Mouse (Mus musculus) midbrain, embryonic 16.5 days (tissue): Measurements from ENCODE around the gene Nhp2. TPM values are rescaled to one million over a fixed set of nuclear protein-coding genes. Genes with fewer than 3 reads are reported as not detected.
"Not testable (repeated sequence)": the region's sequence is repeated elsewhere in the genome, so short reads cannot be mapped to it uniquely, and the experiment has no call there.

Experiments used
- ATAC-seq: fragments of 200-750 bp; cut with Nextera tagmentation; 2 replicates; pipeline ENCODE4 v1.8.0; 2017; ENCODE audit warnings: moderate TSS enrichment
- H3K27ac ChIP-seq: fragments of 300-500 bp; sonication (generic); 2 replicates; pipeline ENCODE4 v1.5.1; 2014; ENCODE audit warnings: mild to moderate bottlenecking, low read length, mixed read lengths
- H3K27me3 ChIP-seq: fragments of 300-500 bp; sonication (generic); 2 replicates; pipeline ENCODE4 v1.6.1; 2014; ENCODE audit warnings: low read depth, low read length, mixed read lengths; ENCODE audit not compliant: control insufficient read depth, insufficient read depth
- H3K36me3 ChIP-seq: fragments of 300-500 bp; sonication (generic); 2 replicates; pipeline ENCODE4 v1.6.1; 2014; ENCODE audit warnings: mild to moderate bottlenecking, low read length, moderate library complexity, mixed read lengths; ENCODE audit not compliant: control insufficient read depth, insufficient read depth
- H3K4me1 ChIP-seq: fragments of 300-500 bp; sonication (generic); 2 replicates; pipeline ENCODE4 v1.6.1; 2014; ENCODE audit warnings: mild to moderate bottlenecking, low read length, mixed read lengths; ENCODE audit not compliant: control insufficient read depth, insufficient read depth
- H3K4me2 ChIP-seq: fragments of 300-500 bp; sonication (generic); 2 replicates; pipeline ENCODE4 v1.6.1; 2014; ENCODE audit warnings: mild to moderate bottlenecking, low read length, mixed read lengths
- H3K4me3 ChIP-seq: fragments of 300-500 bp; sonication (generic); 2 replicates; pipeline ENCODE4 v1.5.1; 2014; ENCODE audit warnings: low read depth, mild to moderate bottlenecking, low read length, moderate library complexity, mixed read lengths
- H3K9ac ChIP-seq: fragments of 300-500 bp; sonication (generic); 2 replicates; pipeline ENCODE4 v1.6.1; 2014; ENCODE audit warnings: low read depth, low read length, mixed read lengths
- H3K9me3 ChIP-seq: fragments of 300-500 bp; sonication (generic); replicated peaks from 2 replicates; pipeline ENCODE4 v1.6.1; 2014; ENCODE audit warnings: mild to moderate bottlenecking, low read length, mixed read lengths; ENCODE audit not compliant: control insufficient read depth, poor library complexity, severe bottlenecking
- WGBS: fragments of 180-500 bp; shearing (Covaris S2); extraction: QIAGEN DNeasy Blood & Tissue Kit; methylation state at CpG from one replicate; pipeline ENCODE4 v1.1.7; 2014; 5-methylcytosine and 5-hydroxymethylcytosine counted together
- polyA plus RNA-seq: library from polyadenylated mRNA; unstranded; fragments of >200 nt; fragmentation: Nextera tagmentation; extraction: Ambion mirVana; gene quantifications from 2 replicates; pipeline ENCODE4 v1.2.1, GENCODE M21; 2015

Gene Nhp2
- polyA plus RNA-seq, 1 experiment from 2014 or later = 83.7 TPM

DNA sequence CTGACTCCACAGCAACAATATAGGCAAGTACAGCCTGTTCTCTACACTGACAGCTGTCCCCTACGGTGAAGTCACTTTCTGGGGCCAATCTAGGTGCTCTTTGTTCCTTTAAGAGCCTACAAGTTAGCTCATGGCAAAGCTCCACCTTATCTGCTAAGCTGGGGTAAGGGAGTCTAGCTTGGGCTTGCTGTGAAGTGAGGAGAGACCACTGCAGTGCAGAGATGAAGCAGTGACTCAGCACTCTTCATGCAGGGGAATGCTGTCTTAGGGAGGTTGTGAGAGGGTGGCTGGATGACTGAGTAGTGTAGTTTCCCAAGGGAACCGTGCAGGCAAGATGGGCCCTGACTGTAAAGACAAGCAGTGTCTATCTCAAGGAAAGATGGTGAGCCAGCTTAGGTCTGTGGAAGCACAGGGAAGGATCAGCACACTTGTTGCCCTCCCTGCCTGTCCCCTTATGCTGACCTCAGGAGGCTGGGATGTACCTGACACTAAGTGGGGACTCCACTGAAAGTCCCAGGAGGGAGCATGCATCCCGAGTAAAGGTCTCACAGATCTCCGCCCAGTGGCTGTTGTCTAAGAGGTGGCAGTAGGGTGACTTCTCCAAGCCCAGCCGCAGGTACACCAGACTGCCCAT, 5.8 kb downstream of the Nhp2 start:
- Histone ChIP-seq H3K36me3 (peaks cover 27% of the 10 kb centered on the region), H3K27ac (no peak overlapping the region), H3K4me1 (peaks cover 10% of the 10 kb centered on the region), H3K27me3 (no peaks in the 10 kb centered on the region), H3K9ac (no peak overlapping the region), H3K4me2 (no peak overlapping the region), H3K4me3 (no peak overlapping the region), H3K9me3 (no peaks in the 10 kb centered on the region)
- 85% methylated on average over 5 of the region's 5 CpGs for WGBS
- no peak for ATAC-seq

- H3K9ac ChIP-seq = no peak overlapping the region
- H3K27ac ChIP-seq = no peak overlapping the region
- H3K4me2 ChIP-seq = no peak overlapping the region
- H3K4me3 ChIP-seq = no peak overlapping the region
- ATAC-seq = no peak
- H3K36me3 ChIP-seq = peaks cover 27% of the 10 kb centered on the region
- WGBS = 94% methylated on average over 9 of the region's 9 CpGs
- H3K27me3 ChIP-seq = no peaks in the 10 kb centered on the region
- H3K4me1 ChIP-seq = no peaks in the 10 kb centered on the region
- H3K9me3 ChIP-seq = no peaks in the 10 kb centered on the region
These were observed 7.9 kb downstream of the Nhp2 start for GRCm38 (mm10) chr11:51627425-51627824.

GRCm38 (mm10) chr11:51627907-51628306, 8.4 kb downstream of the Nhp2 start:
- Histone ChIP-seq H3K36me3 (peaks cover 22% of the 10 kb centered on the region), H3K4me1 (no peaks in the 10 kb centered on the region), H3K27ac (no peak overlapping the region), H3K9me3 (no peaks in the 10 kb centered on the region), H3K4me3 (no peak overlapping the region), H3K27me3 (no peaks in the 10 kb centered on the region), H3K4me2 (no peak overlapping the region), H3K9ac (no peak overlapping the region)
- WGBS = 89% methylated on average over 8 of the region's 8 CpGs
- no peak for ATAC-seq

DNA sequence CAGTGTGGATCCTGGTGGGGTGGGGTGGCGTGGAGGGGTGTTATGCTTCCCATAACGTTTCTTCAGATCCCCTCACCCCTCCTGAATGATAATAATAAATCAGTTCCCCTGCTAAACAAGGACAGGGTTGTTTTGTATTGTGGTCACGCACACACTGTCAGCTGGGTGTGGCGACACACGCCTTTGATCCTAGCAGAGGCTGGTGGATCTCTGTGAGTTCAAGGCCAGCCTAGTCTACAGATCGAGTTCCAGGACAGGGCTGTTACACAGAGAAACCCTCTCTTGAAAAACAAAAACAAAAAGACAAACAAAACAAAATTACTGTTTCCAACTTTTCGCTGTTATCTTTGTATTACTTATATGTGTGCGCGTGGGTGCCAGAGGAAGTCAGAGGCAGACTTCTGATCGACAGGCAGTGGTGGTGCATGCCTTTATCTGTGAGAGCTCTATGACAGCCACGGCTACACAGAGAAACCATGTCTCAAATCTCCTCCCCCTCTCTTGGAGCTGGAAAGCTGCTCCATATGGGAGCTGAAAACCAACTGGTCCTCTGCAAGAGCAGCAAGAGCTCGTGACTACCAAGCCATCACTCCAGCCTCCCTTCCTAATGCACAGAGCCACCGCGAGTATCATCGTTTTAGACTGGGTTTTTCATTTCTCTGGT, 10.2 kb downstream of the Nhp2 start:
- H3K9me3 ChIP-seq = no peaks in the 10 kb centered on the region
- H3K36me3 ChIP-seq = peaks cover 8% of the 10 kb centered on the region
- peaks cover 4% of the 10 kb centered on the region for H3K4me1 ChIP-seq
- no peak overlapping the region for H3K9ac ChIP-seq
- H3K27me3 ChIP-seq = no peaks in the 10 kb centered on the region
- no peak overlapping the region for H3K4me3 ChIP-seq
- H3K27ac ChIP-seq = no peak overlapping the region
- WGBS = 85% methylated on average over 15 of the region's 15 CpGs
- no peak for ATAC-seq
- no peak overlapping the region for H3K4me2 ChIP-seq

- Histone ChIP-seq H3K27me3 (no peaks in the 10 kb centered on the region), H3K27ac (no peak overlapping the region), H3K36me3 (no peaks in the 10 kb centered on the region), H3K9ac (no peak overlapping the region), H3K4me2 (no peak overlapping the region), H3K9me3 (no peaks in the 10 kb centered on the region), H3K4me1 (peaks cover 15% of the 10 kb centered on the region), H3K4me3 (no peak overlapping the region)
- 87% methylated on average over 6 of the region's 6 CpGs for WGBS
- no peak for ATAC-seq
These were observed 12.7 kb downstream of the Nhp2 start for GRCm38 (mm10) chr11:51632130-51632753.

- H3K4me2 ChIP-seq, H3K9me3 ChIP-seq, H3K36me3 ChIP-seq, H3K27me3 ChIP-seq, ATAC-seq, H3K4me3 ChIP-seq, H3K27ac ChIP-seq, H3K9ac ChIP-seq: not testable (repeated sequence)
- H3K4me1 ChIP-seq = peaks cover 15% of the 10 kb centered on the region
- 94% methylated on average over 7 of the region's 7 CpGs for WGBS
These were observed 13.7 kb downstream of the Nhp2 start for GRCm38 (mm10) chr11:51633200-51633599.

DNA sequence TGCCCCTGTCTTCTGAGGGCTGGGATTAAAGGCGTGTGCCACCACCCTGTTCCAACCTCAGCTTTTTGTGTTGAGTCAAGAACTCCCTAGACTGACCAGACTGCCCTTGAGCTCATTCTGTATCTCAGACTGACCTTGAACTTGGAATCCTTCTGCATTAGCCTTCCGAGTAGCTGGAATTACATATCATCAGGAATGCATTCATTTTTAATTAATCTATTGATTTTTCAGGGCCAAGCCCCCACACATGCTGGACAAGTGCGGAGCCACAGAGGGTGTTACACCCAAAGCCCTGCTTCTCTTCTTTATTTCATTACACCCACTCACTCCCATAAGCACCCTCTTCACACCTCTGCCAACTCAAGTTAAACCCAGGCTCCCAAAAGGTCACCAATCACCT, 14.2 kb downstream of the Nhp2 start:
- 90% methylated on average over 3 of the region's 3 CpGs for WGBS
- H3K36me3 ChIP-seq = no peaks in the 10 kb centered on the region
- no peak for ATAC-seq

DNA sequence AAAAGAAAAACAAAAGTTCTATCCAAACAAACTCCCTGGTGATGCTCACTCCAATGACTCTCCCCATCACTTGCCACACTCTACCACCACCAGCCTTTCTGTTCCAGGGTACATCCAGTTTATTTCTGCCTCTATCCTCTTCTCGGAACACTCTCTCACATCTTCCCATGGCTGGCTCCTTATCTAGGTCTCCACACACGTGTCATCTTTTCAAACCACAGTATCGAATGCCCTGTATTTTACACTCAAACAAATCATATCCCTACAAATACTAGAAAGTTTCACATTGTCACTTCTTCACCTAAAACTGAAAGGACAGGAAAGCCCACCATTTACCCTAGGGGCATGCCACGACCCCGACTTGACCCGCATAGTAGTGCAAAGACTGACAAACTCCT, 15.6 kb downstream of the Nhp2 start:
- Histone ChIP-seq H3K27me3 (no peaks in the 10 kb centered on the region), H3K36me3 (no peaks in the 10 kb centered on the region), H3K9me3 (no peaks in the 10 kb centered on the region), H3K27ac (peak overlapping the region; percentile 79), H3K4me3 (peak overlapping the region; percentile 75), H3K4me1 (peaks cover 15% of the 10 kb centered on the region), H3K9ac (peak overlapping the region; percentile 82), H3K4me2 (peak overlapping the region; percentile 78)
- 17% methylated on average over 6 of the region's 6 CpGs for WGBS
- ATAC-seq = peak; percentile 2; the same call in 1 of the 2 replicates

More for the DNA sequence above, 14.2 kb downstream of the Nhp2 start:
- peaks cover 15% of the 10 kb centered on the region for H3K4me1 ChIP-seq
- H3K27ac ChIP-seq = no peak overlapping the region
- no peak overlapping the region for H3K9ac ChIP-seq
- H3K27me3 ChIP-seq = no peaks in the 10 kb centered on the region
- H3K4me2 ChIP-seq = no peak overlapping the region
- H3K4me3 ChIP-seq = no peak overlapping the region
- no peaks in the 10 kb centered on the region for H3K9me3 ChIP-seq
